Mouse (Mus musculus) MEL (cell line): Measurements from ENCODE around the gene Hpd. TPM values are rescaled to one million over a fixed set of nuclear protein-coding genes. Genes with fewer than 3 reads are reported as not detected.

ENCODE experiments used
- DNase-seq: peaks from one replicate; pipeline ENCODE4 v3.0.0; 2011; ENCODE audit warnings: low read depth, low spot score
- H3K27ac ChIP-seq: 2 replicates; pipeline ENCODE4 v1.5.1; 2012; ENCODE audit warnings: low read depth, mild to moderate bottlenecking, control low read depth, low read length, moderate library complexity; ENCODE audit not compliant: control insufficient read depth
- H3K27me3 ChIP-seq, 2 experiments: fragments of 150-350 bp in 1 of 2; sonication (generic) in 1 of 2; 2 replicates each; pipeline ENCODE4 v1.6.1; 2012; ENCODE audit warnings: low read length in 2 of 2, mild to moderate bottlenecking in 2 of 2, improper control_type of control experiment in 1 of 2, moderate library complexity in 1 of 2; ENCODE audit not compliant: insufficient read depth in 2 of 2, control insufficient read depth in 1 of 2
- H3K36me3 ChIP-seq, 2 experiments: 2 replicates each; pipeline ENCODE4 v1.6.1; 2012 to 2014; ENCODE audit warnings: low read length in 2 of 2, improper control_type of control experiment in 1 of 2, inconsistent platforms in 1 of 2, mild to moderate bottlenecking in 1 of 2; ENCODE audit not compliant: insufficient read depth in 2 of 2, control insufficient read depth in 1 of 2
- H3K4me1 ChIP-seq, 2 experiments: fragments of 150-350 bp in 1 of 2; sonication (generic) in 1 of 2; 2 replicates each; pipeline ENCODE4 v1.6.1; 2012; ENCODE audit warnings: low read length in 2 of 2, improper control_type of control experiment in 1 of 2, mild to moderate bottlenecking in 1 of 2; ENCODE audit not compliant: insufficient read depth in 2 of 2, control insufficient read depth in 1 of 2
- H3K4me3 ChIP-seq, 2 experiments: fragments of 150-350 bp in 1 of 2; sonication (generic) in 1 of 2; 2 replicates each; pipeline ENCODE4 v1.5.1; 2012; ENCODE audit warnings: low read depth in 2 of 2, low read length in 2 of 2, mild to moderate bottlenecking in 2 of 2, moderate library complexity in 2 of 2, control low read depth in 1 of 2, improper control_type of control experiment in 1 of 2; ENCODE audit not compliant: control insufficient read depth in 1 of 2, insufficient read depth in 1 of 2
- H3K79me2 ChIP-seq: 2 replicates; pipeline ENCODE4 v1.6.1; 2012; ENCODE audit warnings: mild to moderate bottlenecking, low read length, moderate library complexity; ENCODE audit not compliant: control insufficient read depth, poor library complexity, insufficient read depth
- H3K9ac ChIP-seq: 2 replicates; pipeline ENCODE4 v1.6.1; 2012; ENCODE audit warnings: low read depth, mild to moderate bottlenecking, control low read depth, low read length, moderate library complexity; ENCODE audit not compliant: control insufficient read depth, poor library complexity, severe bottlenecking
- H3K9me3 ChIP-seq: fragments of 150-350 bp; sonication (generic); replicated peaks from 2 replicates; pipeline ENCODE4 v1.6.1; 2012; ENCODE audit warnings: mild to moderate bottlenecking, low read length, improper control_type of control experiment, moderate library complexity; ENCODE audit not compliant: insufficient read depth
- BHLHE40 ChIP-seq: IDR thresholded peaks from 2 replicates; pipeline ENCODE4 v1.6.1; 2012; ENCODE audit warnings: low read depth, mild to moderate bottlenecking, inconsistent platforms, low read length, improper control_type of control experiment, borderline replicate concordance
- CHD2 ChIP-seq: IDR thresholded peaks from 2 replicates; pipeline ENCODE4 v1.6.1; 2011; ENCODE audit warnings: low read length, improper control_type of control experiment
- ELF1 ChIP-seq: IDR thresholded peaks from 2 replicates; pipeline ENCODE4 v1.6.1; 2014; ENCODE audit warnings: low read depth, mild to moderate bottlenecking, inconsistent platforms, low read length, improper control_type of control experiment, moderate library complexity
- GATA1 ChIP-seq: IDR thresholded peaks from 2 replicates; pipeline ENCODE4 v1.6.1; 2011; ENCODE audit warnings: low read depth, low read length, improper control_type of control experiment
- HCFC1 ChIP-seq: IDR thresholded peaks from 2 replicates; pipeline ENCODE4 v1.6.1; 2012; ENCODE audit warnings: low read depth, mild to moderate bottlenecking, inconsistent platforms, low read length, improper control_type of control experiment, moderate library complexity
- JUND ChIP-seq: IDR thresholded peaks from 2 replicates; pipeline ENCODE4 v1.6.1; 2011; ENCODE audit warnings: low read depth, mild to moderate bottlenecking, improper control_type of control experiment, low read length
- MAX ChIP-seq: IDR thresholded peaks from 2 replicates; pipeline ENCODE4 v1.6.1; 2011; ENCODE audit warnings: low read length, improper control_type of control experiment
- MAZ ChIP-seq: IDR thresholded peaks from 2 replicates; pipeline ENCODE4 v1.6.1; 2012; ENCODE audit warnings: low read depth, mild to moderate bottlenecking, inconsistent platforms, low read length, improper control_type of control experiment
- MXI1 ChIP-seq: IDR thresholded peaks from 2 replicates; pipeline ENCODE4 v1.6.1; 2011; ENCODE audit warnings: mild to moderate bottlenecking, low read depth, low read length, improper control_type of control experiment
- MYB ChIP-seq: IDR thresholded peaks from 2 replicates; pipeline ENCODE4 v1.6.1; 2011; ENCODE audit warnings: mild to moderate bottlenecking, low read depth, low read length, improper control_type of control experiment
- NELFE ChIP-seq: IDR thresholded peaks from 2 replicates; pipeline ENCODE4 v1.6.1; 2011; ENCODE audit warnings: low read depth, low read length, improper control_type of control experiment
- POLR2A ChIP-seq, 2 experiments: IDR thresholded peaks; 2 replicates each; pipeline ENCODE4 v1.6.1; 2011 to 2012; ENCODE audit warnings: low read length in 2 of 2, mild to moderate bottlenecking in 2 of 2, control low read depth in 1 of 2, improper control_type of control experiment in 1 of 2, low read depth in 1 of 2, moderate library complexity in 1 of 2; ENCODE audit not compliant: control insufficient read depth in 1 of 2, insufficient read depth in 1 of 2, poor library complexity in 1 of 2
- SIN3A ChIP-seq: IDR thresholded peaks from 2 replicates; pipeline ENCODE4 v1.6.1; 2012; ENCODE audit warnings: low read length, improper control_type of control experiment, inconsistent platforms
- SMC3 ChIP-seq: IDR thresholded peaks from 2 replicates; pipeline ENCODE4 v1.6.1; 2011; ENCODE audit warnings: low read depth, low read length, improper control_type of control experiment
- TCF12 ChIP-seq: IDR thresholded peaks from 2 replicates; pipeline ENCODE4 v1.6.1; 2014; ENCODE audit warnings: low read depth, mild to moderate bottlenecking, inconsistent platforms, low read length, improper control_type of control experiment, moderate library complexity
- UBTF ChIP-seq: IDR thresholded peaks from 2 replicates; pipeline ENCODE4 v1.6.1; 2012; ENCODE audit warnings: low read depth, mild to moderate bottlenecking, inconsistent platforms, low read length, improper control_type of control experiment, moderate library complexity, borderline replicate concordance; ENCODE audit not compliant: insufficient read depth
- USF2 ChIP-seq, 2 experiments: IDR thresholded peaks; 2 replicates each; pipeline ENCODE4 v1.6.1; 2011 to 2012; ENCODE audit warnings: improper control_type of control experiment in 2 of 2, low read length in 2 of 2, borderline replicate concordance in 1 of 2, inconsistent platforms in 1 of 2, low read depth in 1 of 2, mild to moderate bottlenecking in 1 of 2; ENCODE audit not compliant: insufficient read depth in 1 of 2
- ZC3H11A ChIP-seq: IDR thresholded peaks from 2 replicates; pipeline ENCODE4 v1.6.1; 2012; ENCODE audit warnings: low read depth, mild to moderate bottlenecking, inconsistent platforms, low read length, improper control_type of control experiment
- ZMIZ1 ChIP-seq: IDR thresholded peaks from 2 replicates; pipeline ENCODE4 v1.6.1; 2012; ENCODE audit warnings: low read depth, mild to moderate bottlenecking, inconsistent platforms, low read length, improper control_type of control experiment, moderate library complexity
- ZNF384 ChIP-seq: IDR thresholded peaks from 2 replicates; pipeline ENCODE4 v1.6.1; 2012; ENCODE audit warnings: low read depth, mild to moderate bottlenecking, inconsistent platforms, low read length, improper control_type of control experiment
- polyA plus RNA-seq, 2 experiments: library from polyadenylated mRNA; stranded (reverse) in 1 of 2; unstranded in 1 of 2; fragments of >175 nt in 1 of 2; fragments of >200 nt in 1 of 2; gene quantifications; 2 replicates each; pipeline versions ENCODE4 v1.2.1 to v1.2.4; 2012; ENCODE audit warnings: low replicate concordance in 2 of 2, low read depth in 1 of 2; ENCODE audit not compliant: insufficient read length in 2 of 2, insufficient read depth in 1 of 2, missing spikeins in 1 of 2
- total RNA-seq: library from RNA; depleted of rRNA; stranded (reverse); fragments of 300-350 nt; gene quantifications from 2 replicates; pipeline ENCODE4 v1.2.3, GENCODE M21; 2012

Hpd gene
- total and polyA plus RNA-seq, 3 experiments = not detected

DNA sequence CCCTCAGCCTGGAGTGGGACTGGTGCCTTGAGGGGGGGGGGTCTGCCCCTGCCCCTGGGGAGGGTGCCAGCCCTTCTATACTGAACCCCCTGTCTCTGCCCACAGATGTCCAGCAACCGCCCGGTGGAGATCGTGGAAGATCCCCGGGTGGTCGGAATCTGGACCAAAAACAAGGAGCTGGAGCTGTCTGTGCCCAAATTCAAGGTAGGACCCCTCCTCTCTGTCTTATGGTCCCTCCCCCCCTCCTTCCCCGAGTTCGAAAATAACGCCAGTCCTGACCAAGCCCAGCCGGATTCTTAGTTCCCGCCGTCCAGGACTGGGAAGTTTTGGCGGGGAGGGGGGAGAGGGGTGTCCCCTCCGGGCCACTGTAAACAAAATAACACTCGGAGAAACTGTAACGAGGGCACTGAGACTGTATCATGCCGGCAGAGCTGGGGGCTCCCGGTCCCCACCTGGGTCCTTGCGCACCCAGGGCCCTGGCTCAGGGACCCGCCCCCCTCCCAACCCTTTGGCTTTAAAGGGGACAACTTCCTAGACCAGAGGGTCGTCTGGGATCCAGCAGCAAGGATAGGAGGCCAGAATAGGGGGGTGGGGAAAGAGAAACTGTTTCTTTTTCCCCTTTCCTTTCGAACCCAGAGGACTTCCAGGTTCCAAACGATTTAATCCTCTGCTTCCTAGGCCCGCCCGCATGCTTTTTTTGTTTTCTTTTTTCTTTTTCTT is 39.1 kb downstream of the Hpd start:
- DNase-seq = peak; percentile 71
- Histone ChIP-seq H3K9me3 (no peaks in the 10 kb centered on the region), H3K79me2 (peaks cover 79% of the 10 kb centered on the region), H3K4me1 (peaks cover 0 to 3% of the 10 kb centered on the region in 2 experiments; a peak in 1 of 4 replicates), H3K36me3 (peaks cover 2 to 3% of the 10 kb centered on the region in 2 experiments; a peak in 3 of 4 replicates), H3K27ac (peak overlapping the region; percentile 43), H3K4me3 (peak overlapping the region; percentile 84 to 93), H3K9ac (peak overlapping the region; percentile 98), H3K27me3 (no peaks in the 10 kb centered on the region)
- peak; percentile 65; the same call in 1 of the 2 replicates for TF ChIP-seq SIN3A
- TF ChIP-seq HCFC1 = peak; percentile 51; the same call in 1 of the 2 replicates
- TF ChIP-seq JUND = no peak
- no peak for TF ChIP-seq GATA1
- TF ChIP-seq USF2 (IDR thresholded peaks at IDR 0.05; ENCODE audit: borderline replicate concordance in 1 of 2, insufficient read depth in 1 of 2, low read depth in 1 of 2, low read length in 2 of 2) = no peak
- TF ChIP-seq MXI1 = no peak
- TF ChIP-seq BHLHE40 = no peak
- TF ChIP-seq ZNF384 = peak; percentile 78
- no peak for TF ChIP-seq SMC3
- 0 out of 2 replicates have a peak, but pooled peaks have one; percentile 38 for TF ChIP-seq ELF1
- peak; percentile 10; the same call in 1 of the 2 replicates for TF ChIP-seq UBTF
- no peak for TF ChIP-seq MAX
- TF ChIP-seq CHD2 = no peak
- TF ChIP-seq ZMIZ1 = no peak
- TF ChIP-seq MYB = no peak

- peaks cover 78% of the 10 kb centered on the region for H3K79me2 ChIP-seq
- peaks cover under 1 to 6% of the 10 kb centered on the region in 2 experiments; a peak in 3 of 4 replicates for H3K36me3 ChIP-seq
- no peaks in the 10 kb centered on the region for H3K27me3 ChIP-seq
- H3K9me3 ChIP-seq = no peaks in the 10 kb centered on the region
- DNase-seq = peak; percentile 75
- H3K27ac ChIP-seq = peak within 1 kb of the TSS; percentile 99
- TF ChIP-seq ZC3H11A (no peak), NELFE (peak; percentile 25; the same call in 1 of the 2 replicates), POLR2A (IDR thresholded peaks at IDR 0.05; ENCODE audit: control insufficient read depth in 1 of 2, insufficient read depth in 1 of 2, low read depth in 1 of 2, low read length in 2 of 2, poor library complexity in 1 of 2) (0 out of 4 replicates have a peak, but pooled peaks of 1 of the 2 experiments have one; percentile 32), ZMIZ1 (no peak), UBTF (peak; percentile 39; the same call in 1 of the 2 replicates), MAZ (0 out of 2 replicates have a peak, but pooled peaks have one; percentile 26), TCF12 (0 out of 2 replicates have a peak, but pooled peaks have one; percentile 19), ZNF384 (0 out of 2 replicates have a peak, but pooled peaks have one; percentile 25), SIN3A (no peak; the same call in 1 of the 2 replicates), MXI1 (0 out of 2 replicates have a peak, but pooled peaks have one; percentile 3)
- peaks cover 3% of the 10 kb centered on the region in 2 experiments; a peak in 2 of 4 replicates for H3K4me1 ChIP-seq
- H3K4me3 ChIP-seq = peak within 1 kb of the TSS; percentile 84 to 93
- H3K9ac ChIP-seq = peak within 1 kb of the TSS; percentile 98
Observed at GRCm38 (mm10) chr5:123142161-123143157, 40.1 kb downstream of the Hpd start, which contains the start of gene Setd1b. Setd1b (plus strand) TSS chr5:123142193.
